Mouse (Mus musculus): Measurements from ENCODE around the gene Mical3.
"Not testable (repeated sequence)": the region's sequence is repeated elsewhere in the genome, so short reads cannot be mapped to it uniquely, and the experiment has no call there.

Gene Mical3

GRCm38 (mm10) chr6:120916972-120917881 lies 213.6 kb downstream of the Mical3 start:
- DNase-seq = not testable (repeated sequence)

- peak; percentile 92 for DNase-seq
Measured at GRCm38 (mm10) chr6:120916074-120916971, 214.5 kb downstream of the Mical3 start, which contains the start of gene Bid. Gene Bid, minus strand, starts transcription at chr6:120916853.

DNA sequence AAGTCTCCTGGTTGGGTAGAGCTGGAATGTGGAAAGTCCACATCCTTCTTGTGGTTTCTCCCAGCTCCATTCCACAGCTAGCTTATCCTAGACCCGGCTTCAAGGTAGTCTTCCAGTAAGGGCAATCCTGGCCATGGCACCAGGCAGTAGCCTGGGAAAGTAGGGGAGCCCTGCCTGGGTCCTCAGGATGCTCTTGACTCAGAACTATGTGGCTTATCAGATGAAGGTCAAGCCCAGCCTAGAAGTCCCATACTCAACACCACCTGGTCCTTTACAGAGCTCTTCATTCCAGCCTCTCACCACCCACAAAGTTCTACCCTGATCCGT lies 215.2 kb downstream of the Mical3 start:
- no peak for DNase-seq

GRCm38 (mm10) chr6:120914911-120915648 lies 215.7 kb downstream of the Mical3 start:
- DNase-seq = peak; percentile 67

DNA sequence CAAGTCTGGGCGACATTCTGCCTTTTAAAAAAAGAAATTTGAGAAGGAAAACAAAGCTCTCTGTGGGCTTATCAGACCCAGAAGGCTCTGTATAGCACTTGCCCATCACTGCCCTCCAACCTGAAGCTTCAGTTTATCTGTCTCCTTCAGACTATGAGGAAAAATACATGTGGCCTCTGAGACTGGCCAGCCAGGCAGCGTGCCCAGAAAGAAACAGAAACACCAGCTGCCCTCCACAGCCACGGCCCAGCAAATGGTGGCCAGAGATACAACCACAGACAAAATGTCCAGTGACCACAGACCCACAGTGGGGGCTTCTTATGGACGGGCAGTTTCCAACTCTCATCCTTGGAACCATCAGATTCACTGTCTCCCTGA lies 216.3 kb downstream of the Mical3 start:
- no peak for DNase-seq

DNA sequence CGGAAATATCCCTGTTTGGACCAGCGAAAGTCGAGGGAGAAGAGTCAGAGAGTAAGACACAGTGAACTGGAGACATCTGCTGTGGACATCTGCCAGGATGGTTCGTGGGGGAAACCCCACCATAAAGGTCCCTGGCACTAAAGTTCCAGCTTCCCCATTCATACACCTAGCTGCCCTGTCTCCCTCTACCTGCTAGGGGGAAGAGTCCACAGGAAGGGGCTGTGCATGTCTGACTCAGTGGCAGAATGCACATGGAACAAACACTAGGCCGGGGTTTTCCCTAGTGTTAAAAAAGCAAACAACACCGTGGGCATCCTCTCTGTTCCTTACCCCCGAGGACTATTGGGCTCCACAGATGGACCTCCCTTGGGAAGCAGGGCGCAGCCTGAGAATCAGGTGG lies 217.0 kb downstream of the Mical3 start:
- DNase-seq = no peak

DNA sequence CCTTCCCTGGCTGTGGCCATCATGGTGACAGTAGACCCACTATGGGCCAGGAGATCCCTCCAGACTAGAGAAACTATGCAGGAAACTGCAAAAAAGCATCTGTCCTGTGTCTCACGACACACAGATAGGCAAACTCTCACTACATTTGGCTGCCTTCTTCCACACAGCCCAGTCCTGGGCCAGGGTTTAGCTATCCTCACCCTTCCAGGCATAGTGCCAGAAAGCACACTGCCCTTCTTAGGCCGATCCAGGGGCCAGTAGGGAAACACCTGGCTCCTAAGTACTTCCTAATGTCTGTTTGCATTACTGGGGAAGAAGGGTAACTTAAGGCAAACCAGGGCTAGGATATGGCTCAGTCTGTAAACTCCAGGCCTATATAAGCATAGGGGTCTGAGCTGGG lies 217.9 kb downstream of the Mical3 start:
- DNase-seq = peak; percentile 68

DNA sequence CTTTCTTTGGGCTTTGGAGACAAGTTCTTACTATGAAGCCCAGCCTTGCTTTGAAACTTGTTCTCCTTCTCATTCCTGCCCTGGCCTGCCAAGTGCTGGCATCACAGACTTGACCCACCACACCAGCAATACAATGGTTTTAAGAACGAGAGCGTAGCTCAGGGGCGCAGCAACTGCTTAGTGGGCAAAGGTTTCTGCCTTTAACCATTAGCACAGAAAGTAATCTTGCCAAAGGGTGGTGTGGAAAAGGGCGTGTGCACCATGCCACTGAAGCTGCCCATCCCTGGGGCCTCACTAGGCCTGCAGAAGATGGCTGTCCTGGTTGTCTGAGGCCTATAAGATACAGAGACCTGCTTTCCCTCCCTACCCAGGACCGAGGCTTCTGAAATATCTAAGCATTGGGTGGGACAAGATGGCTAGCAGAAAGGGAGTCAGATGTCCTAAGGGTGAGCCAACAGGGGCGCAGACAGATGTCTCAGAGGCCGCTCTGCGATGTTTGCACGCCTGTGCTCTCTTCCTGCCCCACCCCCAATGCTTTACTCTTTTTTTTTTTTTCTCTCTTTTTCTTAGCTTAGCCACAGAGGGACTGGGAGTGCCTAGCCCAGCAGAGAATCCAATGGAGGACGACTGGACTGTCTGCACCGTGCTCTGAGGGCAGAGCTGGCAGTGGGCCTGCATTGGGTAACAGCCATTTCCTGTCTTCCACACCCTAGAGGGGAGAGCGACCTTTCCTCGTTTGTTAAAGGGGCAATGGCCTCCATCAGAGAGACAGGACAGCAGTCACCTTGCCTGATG lies 219.4 kb downstream of the Mical3 start:
- no peak for DNase-seq

DNA sequence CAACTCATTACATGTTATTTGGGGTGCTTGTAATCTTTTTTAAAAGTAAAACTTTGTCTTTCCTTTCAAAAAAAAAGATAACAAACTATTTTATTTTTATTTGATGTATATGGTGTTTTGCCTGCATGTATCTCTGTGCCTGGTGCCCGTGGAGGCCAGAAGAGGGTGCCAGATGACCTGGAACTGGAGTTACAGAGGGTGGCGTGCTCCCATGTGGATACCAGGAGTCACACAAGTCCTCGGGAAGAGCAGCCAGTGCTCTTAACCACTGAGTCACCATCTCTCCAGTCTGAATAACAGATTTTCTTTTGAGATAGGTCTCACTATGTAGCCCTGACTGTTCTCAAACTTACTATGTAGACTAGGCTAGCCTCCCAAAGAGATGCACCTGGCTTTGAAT lies 221.3 kb downstream of the Mical3 start:
- no peak for DNase-seq

DNA sequence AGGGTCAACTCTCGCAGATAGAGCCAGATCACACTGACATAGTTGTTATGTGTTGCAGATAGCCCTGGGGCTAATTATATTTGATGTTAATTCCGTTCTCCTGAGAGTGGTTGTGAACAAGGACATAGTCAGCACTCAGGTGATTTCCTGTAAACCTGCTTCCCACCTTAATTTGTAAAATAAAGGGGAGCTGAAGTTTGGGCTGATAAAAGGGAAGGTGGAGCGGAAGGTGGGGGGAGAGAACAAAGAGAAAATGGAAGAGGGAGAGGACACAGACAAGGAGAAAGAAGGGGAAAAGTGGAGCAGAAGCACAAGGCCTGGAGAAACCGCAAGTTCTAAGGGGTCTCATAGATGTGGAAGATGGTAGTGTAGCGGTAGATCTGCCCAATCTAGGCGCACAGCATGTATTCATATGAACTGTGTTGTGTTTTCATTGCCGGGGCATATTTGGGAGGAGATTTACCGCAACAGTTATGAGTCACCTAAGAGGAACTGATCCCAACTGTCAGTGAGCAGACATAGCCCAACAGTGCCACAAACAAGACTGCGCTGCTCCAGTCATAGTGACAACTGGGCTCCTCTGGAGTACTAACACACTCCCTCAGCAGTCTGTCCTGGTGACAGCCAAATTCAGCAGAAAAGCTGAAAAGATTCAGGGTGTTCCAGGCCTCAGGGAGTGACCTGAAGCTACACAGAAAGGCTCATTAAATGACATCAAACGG lies 222.8 kb downstream of the Mical3 start:
- DNase-seq = not testable (repeated sequence)

DNA sequence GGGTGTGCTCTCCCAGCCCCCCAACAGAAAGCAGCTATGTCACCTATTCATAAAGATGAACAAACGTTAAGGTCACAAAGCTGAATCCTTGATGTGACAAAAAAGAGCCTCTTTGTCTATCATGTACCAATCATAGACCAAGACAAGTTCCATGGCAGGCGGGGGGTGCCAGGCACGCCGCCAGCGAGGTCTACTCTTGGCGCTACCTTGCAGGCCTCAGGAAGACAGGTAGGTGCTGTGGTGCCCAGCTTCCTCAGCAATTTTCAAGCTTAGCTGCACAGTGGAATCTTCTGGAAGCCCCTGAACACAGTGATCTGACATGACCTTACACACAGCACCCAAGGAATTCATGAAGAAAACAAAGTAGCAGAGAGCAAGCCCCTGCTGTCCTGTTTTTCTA lies 224.3 kb downstream of the Mical3 start:
- DNase-seq = peak; percentile 86

GRCm38 (mm10) chr6:120905111-120905510 lies 225.7 kb downstream of the Mical3 start:
- peak; percentile 78 for DNase-seq

- no peak for DNase-seq
Measured at GRCm38 (mm10) chr6:120903961-120904360, 226.8 kb downstream of the Mical3 start.

GRCm38 (mm10) chr6:120903450-120903912 lies 227.3 kb downstream of the Mical3 start:
- peak; percentile 90 for DNase-seq

GRCm38 (mm10) chr6:120901776-120902645 lies 228.8 kb downstream of the Mical3 start:
- DNase-seq = no peak

DNA sequence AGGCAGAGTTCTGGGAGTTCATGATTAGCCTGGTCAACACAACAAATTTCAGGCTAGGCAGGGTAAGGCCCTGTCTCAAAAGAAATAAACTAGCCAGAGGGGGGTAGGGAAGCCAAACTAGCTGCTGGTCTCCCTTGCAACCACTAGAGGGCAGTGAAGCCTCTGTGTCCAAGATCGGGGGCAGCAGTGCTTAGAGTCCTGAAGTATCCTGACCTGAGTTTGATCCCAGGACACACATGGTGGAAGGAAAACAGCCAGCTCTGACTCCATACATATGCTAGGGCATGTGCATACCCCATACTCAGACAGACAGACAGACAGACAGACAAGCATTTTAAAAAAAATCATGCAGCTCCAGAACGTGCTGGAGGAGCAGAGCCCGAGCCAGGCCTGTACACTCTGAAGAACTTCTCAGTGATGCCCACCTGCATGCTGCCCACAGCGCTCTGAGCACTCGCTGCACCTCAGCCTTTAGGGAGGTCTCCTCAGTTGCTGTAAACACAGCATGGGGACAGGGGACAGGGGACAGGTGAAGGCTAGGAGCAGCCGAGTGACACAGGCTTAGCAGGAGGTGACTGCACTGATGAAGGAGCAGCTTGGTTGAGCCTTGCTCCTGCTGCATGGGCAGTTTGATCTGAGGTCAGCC lies 232.5 kb downstream of the Mical3 start:
- no peak for DNase-seq

- DNase-seq = no peak
Measured at GRCm38 (mm10) chr6:120894524-120894923, 236.3 kb downstream of the Mical3 start.

- no peak for DNase-seq
Measured at GRCm38 (mm10) chr6:120894089-120894488, 236.7 kb downstream of the Mical3 start.

DNA sequence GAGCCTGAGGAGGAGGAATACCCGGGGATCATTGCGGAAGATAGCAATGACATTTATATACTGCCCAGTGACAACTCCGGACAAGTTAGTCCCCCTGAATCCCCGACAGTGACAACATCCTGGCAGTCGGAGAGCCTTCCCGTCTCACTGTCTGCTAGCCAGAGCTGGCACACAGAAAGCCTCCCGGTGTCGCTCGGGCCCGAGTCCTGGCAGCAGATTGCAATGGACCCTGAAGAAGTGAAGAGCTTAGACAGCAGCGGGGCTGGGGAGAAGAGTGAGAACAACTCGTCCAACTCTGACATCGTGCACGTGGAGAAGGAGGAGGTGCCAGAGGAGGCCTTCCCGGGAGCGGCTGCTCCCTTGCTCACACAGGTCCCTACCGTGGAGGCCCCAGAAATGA lies 244.1 kb downstream of the Mical3 start:
- no peak for DNase-seq

GRCm38 (mm10) chr6:120884436-120884835 lies 246.4 kb downstream of the Mical3 start:
- DNase-seq = no peak

Data from kidney, adult 11 months (tissue).